Mouse (Mus musculus): ENCODE measurements around the gene Rragc.
"Not testable (repeated sequence)": the region's sequence is repeated elsewhere in the genome, so short reads cannot be mapped to it uniquely, and the experiment has no call there.

Gene Rragc

DNA sequence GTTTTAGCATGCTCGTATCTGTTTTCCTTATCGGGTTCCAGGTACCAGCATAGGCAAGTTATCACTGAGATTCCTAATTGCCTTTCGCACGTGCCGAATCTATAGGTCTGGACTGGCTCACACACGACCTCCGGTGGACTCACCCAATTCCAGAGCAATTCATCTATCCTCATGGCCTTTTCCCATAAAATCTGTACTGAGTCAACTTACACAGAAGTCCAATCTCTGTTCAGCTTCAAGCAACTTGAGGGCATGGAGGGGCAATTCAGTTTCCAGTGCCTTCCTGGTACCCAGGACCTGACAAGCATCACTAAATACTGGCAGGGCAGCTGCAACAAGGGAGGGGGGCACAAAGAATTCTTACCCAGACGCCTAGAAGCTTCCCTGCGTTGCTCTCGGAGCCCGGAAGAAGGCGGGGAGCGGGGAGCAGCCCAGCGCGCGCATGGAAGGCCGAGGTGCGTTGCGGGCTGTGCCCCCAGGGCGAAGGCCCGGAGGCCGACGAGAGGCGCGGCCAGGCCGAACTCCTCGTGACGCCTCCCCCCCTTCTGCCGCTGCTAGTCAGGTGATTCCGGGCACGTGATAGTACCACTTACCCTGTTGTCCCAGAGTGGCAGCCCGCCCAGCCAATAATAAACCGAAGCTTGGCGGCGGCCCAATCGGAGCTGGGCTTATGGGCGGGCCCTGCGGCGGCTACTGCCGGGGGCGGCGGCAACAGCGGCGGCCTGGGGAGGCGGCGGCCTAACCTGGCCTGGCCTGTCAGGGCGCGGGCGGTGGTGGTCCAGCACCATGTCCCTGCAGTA lies at the start of gene Rragc:
Gene Rragc, plus strand, starts transcription at position 699 of the 800 bp plus-strand sequence.
- peak; percentile 100 for DNase-seq

DNA sequence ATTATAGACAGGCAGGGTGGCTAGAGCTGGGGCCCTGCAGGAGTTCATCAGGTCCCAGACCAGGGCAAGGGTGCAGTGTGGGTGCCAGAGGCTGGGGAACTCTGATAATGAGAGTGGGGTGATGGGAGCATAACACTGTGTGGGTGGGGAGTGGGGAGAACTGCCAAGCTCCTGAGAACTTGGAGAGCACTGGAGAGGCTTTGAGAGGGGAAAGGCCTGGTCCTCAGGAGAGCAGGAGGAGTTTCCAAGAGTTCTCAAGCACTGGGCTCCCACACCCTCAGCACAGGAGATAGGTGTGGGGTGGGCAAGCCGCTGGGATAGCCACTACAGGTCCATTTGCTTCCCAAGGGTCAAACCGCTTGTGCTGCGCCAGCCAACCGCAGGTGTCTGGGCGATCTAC lies 23.5 kb upstream of the Rragc start:
- DNase-seq, result no peak

DNA sequence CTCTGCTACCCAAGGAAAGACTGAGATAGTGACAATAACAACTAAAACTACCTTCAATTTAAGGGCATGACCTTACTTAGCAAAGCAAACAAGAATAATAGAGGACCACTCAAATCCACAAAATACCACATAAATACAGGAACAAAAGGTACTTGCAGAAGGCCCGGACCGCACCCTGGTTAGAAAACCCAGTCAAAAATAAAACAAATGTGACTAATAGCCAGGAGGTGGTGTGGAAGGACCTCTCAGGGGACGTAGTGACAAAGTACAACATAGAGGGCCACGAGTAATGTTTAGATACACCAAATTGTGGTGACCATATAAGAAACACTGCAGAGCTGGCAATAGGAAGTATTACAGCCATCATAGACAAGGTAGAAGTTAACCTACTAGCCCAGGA lies 23.0 kb upstream of the Rragc start:
- no peak for DNase-seq

DNA sequence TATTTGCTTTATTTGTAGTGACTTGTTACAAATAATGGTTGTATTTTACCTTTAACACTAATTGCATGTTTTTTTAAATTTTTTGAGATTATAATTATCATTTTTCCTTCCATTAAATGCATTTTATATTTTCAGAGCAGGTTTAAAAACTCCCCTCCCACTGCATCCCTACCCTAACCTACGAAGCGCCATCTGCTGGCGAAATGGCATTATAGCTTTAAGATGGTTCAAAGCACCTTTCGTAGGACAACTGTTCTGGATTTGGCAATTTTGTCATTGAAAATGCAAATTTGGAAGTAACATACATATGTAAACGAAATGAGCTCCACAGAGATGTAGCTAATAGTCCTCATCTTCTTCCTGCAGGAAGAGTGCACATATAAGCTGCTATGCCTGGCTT lies 18.6 kb upstream of the Rragc start:
- DNase-seq, result peak; percentile 18

DNA sequence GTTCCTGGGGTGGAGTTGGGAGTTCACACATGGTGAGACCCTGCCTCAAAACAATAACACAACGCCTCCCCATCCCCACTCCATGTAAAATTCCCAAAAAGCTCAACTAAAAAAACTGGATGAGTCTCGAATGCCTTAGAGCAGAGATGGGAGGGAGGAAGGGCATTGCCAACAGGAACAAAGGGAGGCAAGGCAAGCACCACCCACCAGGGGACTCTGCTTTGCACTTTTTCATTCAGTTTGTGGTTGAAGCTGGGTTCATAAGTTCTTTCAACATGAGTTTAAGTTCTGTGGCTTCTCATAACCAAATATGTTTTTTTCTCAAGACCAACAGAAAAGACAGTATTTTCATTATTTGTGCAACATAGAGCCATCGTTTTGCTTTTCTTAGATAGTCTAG lies 13.8 kb upstream of the Rragc start:
- no peak for DNase-seq

DNA sequence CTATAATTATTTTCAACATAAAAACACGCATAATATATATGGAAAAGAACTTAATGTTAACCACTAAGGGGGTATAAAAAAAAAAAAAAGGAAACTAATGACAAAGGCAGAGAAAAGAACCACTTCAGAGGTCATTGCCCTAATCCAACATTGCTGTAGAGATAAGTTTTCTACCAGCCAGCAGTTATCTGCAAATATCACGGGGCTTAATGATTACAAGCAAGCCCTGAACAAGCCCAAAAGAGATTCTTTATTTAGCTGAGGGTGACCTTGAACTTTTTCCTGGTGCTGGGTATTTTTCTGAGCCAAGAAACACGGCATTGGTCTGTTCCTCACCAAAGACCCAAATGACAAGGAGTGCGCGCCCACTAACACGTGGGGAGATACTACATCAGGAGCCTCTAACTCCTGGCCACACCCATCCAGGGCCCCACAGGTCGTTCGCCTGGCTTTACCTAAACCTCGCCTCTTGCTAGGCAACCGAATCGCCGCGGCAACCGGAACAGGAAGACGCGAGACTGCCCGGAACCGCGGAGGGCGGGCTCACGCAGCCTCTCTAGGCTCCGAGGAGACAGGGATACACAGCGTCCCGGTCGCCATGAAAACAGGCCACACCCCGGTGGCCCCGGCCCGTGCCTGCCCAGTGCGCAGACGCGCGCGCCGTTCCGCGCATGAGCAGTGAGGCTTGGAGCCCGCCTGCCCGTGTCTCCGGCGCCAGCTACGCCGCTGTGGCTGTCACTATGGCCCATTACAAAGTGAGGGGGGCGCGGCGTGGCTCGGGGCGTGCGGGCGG lies 12.7 kb upstream of the Rragc start, which contains the start of gene Mycbp:
Gene Mycbp, plus strand, starts transcription at position 500 of the 793 bp plus-strand sequence.
- peak; percentile 99 for DNase-seq

DNA sequence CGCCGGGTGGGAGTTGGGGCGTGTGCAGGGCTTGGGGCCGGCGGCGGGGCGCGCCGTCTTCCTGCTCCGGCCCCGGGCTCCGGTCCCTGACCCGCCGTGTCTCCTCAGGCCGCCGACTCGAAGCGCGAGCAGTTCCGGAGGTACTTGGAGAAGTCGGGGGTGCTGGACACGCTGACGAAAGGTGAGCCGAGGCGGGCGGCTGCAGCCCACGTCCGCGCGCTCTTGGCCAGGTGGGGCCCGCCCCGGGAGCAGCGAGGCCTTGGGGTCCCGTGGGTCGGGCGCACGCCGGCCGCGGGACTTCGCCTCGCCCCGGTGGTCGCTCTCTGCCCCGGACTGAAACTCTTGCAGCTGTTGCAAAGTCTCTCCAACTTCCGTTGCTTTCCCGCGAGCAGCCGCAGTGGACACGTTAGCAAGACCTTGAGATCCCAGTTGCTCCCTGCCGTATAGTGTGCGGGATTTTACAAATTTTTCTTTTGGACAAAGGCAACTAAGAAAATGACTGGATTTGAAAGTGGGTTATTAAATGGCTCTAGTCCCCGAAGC lies 12.0 kb upstream of the Rragc start:
- no peak for DNase-seq

DNA sequence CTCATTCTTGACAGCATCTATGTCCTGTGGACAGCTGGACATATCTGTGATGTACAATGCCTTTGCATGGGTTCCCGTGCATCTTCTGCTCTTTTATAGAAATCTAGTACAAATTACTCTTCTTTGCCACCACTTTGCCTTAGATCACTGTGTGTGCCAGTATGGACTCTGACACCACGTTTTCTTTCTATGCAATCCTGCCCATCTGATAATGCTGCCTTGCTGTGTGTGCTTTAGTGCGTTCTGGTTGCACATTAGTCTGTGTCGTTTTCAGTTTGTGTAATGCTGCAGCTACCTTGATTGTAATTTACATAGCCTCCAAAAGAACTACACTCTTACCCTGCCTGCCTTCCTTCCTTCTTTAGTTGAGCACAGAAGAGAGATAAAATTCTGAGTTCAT lies 5.7 kb upstream of the Rragc start:
- no peak for DNase-seq

DNA sequence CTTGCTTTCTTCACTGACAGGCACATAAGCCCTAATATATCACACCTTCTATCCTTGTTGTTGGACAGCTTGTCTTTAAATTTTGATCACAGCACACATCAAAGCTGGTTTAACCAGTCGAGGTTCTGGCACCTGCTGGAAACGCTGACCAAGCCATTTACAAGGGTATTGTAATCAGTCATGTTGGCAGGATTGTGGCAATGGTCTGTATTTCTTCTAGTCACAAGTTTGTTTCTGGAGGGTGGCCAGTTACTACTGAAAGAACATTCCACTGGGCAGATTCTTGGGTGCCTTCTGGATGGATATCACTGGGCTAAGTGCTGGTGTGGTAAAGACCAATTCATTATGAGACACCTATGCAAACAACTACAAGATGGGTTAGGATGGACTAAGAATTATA lies 4.8 kb upstream of the Rragc start:
- no peak for DNase-seq

DNA sequence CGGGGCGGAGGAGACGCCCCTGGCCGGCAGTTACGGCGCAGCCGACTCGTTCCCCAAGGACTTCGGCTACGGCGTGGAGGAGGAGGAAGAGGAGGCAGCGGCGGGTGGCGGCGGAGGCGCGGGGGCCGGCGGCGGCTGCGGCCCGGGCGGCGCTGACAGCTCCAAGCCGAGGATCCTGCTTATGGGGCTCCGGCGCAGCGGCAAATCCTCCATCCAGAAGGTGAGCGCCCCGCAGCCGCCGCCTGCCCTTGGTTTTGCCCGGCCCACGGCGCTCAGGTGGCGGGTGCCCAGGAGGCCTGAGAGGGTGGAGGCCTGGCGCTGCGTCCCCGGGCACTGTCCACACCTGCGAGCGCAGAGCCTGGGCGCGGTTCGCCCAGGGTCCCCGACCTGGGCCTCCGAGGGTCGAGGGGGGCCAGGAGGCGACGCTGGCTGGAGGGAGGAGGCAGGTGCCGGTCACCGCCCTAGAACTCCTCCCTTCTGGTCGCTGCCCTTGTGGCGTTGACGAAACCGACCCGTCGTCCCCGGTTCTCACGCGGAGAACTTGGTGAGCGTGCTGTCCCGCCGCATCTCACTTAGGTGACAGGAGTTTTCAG lies 398 bp downstream of the Rragc start, which contains the start of gene 4930535I16Rik:
Gene 4930535I16Rik, minus strand, starts transcription at position 475 of the 593 bp plus-strand sequence.
- no peak for DNase-seq

DNA sequence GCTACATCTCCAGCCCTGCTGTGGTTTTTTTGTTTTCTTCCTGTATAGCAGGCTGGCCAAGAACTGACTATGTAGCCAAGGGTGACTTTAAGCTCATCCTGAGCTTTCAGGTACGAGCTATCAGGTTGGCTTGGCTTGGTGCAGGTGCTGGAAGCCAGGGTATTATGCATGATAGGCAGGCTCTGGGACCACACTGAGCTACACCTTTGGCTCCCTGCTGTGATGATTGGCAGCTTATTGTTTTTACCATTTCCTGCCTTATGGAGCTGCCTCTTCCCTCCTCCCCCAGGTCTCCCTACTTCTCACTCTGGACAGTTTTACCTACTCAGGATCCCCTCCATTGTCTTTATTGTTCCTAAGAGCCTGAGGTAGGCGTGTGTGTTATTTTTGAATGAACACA lies 1.6 kb downstream of the Rragc start:
- DNase-seq, result no peak

DNA sequence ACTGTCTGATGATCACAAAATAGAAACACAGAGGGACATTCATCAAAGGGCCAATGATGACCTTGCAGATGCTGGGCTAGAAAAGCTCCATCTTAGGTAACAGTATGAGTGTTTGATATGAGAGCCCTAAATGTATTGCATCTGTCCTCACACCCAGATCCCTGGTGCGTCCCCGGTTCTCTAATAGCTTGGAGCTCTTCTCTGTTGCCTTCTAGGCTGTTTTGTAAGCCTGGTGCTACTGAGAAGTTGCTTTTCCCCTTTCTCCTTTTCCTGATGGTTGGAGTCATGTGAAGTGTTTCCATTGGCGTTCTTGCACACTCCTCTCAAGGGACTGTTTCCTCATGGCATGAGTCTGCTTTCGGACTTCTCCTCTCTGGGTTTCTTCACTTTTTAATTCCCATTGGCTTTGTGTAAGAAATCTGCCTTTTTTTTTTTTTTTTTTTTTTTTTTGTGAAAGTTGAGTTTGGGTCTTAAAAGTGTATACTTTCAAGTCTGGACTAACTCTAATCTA lies 3.9 kb downstream of the Rragc start:
- no peak for DNase-seq

DNA sequence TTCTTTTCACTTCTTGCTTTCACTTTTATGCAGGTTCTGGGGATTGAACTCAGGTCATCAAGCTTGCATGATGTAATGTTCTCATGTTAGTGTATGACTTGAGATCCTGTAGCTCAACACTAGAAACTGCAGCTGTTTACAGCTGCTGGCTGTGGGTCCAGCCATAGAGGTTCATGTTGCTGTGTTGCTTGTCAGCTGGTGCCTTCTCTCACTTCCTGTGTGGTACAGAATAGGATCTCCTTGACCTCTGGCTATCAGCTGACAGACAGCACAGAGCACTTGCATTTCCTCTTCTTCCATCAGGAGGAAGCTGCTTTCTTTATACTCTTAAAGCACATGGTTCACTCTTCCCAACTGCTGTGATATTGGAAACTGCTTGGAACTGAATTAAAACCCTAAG lies 10.7 kb downstream of the Rragc start:
- no peak for DNase-seq

DNA sequence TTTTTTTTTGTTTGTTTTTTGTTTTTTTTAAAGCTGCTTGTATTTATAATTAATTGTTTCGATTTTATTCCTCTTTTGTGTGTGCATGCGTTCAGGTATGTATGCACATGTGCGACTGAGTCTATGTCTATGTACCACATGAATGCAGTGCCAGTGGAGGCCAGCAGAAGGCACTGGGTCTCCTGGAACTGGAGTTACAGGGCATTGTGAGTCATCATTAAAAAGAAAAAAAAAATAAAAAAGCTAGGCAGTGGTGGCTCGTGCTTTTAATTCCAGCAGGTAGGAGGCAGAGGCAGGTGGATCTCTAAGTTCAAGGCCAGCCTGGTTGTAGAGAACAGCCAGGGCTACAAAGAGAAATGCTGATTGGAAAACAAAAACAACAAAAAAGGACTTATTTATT lies 12.7 kb downstream of the Rragc start:
- no peak for DNase-seq

DNA sequence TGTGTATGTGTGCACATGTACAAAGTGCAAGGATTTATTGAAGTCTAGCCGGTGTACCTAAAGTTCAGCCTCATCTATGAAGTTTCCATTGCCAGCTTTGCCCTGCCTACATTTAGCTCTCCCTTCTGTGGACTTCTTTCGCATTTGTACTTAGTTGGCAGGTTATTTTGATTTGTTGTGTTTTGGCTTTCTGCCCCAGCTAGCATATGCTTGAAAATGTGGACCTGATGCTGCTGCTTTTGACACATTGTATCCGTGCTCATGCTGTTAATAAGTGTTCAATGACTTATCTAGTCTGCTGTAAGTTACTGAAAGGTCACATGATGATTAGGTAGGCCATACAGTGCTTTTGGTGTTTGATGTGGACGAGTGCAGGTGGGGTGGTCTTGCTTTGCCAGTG lies 17.1 kb downstream of the Rragc start:
- DNase-seq, result no peak

DNA sequence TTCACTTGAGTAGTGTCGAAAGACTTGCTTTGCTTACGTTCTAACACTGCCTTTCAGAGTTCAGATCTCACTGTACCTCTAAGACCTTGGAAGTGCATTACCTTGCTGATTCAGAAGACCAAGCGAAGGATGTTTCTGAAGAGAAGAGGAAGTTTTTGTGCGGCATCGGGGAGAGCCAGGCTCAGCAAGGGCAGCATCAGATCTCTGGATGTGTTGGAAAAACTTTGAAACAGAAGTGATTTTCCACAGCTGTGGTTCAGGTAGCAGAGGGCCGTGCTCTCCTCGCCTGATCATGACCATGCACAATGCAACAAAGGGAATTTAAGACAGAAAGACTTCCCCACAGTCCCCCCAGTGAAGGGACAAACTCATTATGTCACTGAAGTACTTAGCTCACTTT lies 18.8 kb downstream of the Rragc start:
- DNase-seq, result no peak

DNA sequence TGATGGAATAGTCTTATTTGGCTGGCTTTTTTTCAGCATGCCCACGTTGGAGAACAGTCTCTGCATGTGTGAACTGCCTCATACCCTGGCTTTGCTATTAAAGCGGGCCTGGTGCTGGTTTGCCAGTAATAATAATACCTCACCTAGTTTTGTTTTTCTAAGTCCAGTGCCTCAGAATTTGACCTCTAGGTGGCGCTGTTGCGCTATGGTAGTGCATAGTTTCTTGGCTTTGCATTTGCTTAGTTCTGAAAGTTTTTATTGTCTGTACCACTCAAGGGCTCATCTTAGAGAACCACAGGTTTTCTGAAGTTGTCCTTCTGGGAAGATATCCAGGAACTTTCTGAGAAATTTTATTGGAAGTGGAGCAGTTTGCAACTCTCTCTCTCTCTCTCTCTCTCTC lies 22.6 kb downstream of the Rragc start:
- DNase-seq, result peak; percentile 67

DNA sequence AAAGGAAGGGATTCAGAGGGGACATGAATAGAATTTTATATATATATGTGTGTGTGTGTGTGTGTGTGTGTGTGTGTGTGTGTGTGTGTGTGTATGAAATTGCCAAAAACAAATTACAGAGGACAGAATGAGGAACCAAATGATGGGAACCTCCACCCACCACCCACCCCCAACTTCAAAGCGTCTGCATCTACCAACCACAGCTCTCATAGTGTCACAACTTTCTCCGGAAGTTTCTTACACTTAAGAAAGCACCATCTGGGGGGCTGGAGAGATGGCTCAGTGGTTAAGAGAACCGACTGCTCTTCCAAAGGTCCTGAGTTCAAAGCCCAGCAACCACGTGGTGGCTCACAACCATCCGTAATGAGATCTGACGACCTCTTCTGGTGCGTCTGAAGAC lies 23.6 kb downstream of the Rragc start:
- DNase-seq, result not testable (repeated sequence)

DNA sequence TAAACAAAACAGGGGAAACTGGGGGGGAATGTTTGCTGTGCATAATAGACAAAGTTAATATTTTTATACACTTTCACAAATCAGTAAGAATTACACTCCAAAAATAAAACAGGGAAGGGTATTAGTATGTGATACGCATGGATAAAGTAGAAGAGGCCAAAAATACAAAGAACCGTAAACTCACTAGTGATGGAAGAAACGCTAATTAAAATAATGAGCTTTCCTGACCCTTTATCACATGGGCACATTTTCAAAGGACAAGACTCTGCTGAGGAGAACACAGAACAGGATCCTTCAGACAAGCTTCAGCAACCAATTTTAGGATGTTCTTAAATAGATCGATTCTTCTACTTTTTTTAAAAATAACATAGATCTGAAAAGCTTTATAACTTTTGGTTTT lies 29.5 kb downstream of the Rragc start:
- no peak for DNase-seq

DNA sequence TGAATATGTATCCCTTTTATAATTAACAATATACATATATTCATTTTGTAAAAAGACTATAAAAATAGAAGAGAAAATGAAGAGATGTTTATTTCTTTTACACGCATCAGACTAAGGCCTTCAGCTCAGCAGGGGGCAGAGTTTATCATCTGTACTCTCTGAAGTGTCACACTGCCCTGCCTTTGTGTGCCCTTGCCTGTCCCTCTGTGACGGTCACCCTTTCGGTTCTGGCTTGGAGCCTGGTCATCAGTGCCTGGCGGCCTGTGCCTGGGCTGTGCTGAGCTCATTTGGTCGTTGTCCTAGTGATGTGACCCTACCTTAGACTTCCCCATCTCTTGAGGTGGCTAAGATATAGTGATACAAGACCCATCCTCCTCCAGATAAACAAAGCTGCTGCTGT lies 29.9 kb downstream of the Rragc start:
- DNase-seq, result no peak

DNA sequence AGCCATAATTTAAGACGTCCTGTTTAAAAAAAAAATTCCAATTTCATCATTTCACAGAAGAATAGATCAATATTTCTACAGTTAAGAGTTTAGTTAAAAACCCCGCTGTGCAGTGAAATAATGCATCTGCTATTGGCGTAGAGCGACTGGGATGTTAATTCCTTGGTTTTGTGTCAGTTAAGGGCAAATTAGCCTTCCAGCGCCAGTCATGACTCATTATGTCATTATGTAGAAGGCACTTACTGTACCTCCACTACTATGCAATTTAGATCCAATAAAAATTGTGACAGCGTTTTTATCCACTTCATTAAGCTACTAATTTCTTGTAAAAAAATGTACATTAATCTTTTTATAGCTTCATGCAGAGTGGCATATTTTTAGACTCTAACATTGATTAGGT lies 31.7 kb downstream of the Rragc start:
- no peak for DNase-seq

DNA sequence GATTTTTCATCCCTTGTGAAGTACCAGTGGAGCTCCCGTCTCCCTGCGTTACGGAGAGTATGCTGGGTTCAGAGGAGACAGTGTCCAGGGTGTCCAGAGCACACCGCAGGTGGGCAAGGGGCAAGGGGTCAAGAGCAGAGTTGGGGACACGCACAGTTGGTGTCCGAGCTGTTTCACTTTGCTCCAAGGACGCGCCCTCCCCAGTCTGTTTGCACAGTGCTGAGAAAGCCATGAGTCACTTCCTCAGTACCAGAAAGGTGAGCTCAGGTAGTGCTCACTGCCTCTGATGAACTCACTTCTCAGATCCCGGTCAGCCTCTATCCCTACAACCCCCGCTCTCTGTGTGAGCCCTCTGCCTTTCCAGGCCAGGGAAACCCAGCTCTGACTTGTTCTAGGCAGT lies 32.4 kb downstream of the Rragc start:
- DNase-seq, result no peak

DNA sequence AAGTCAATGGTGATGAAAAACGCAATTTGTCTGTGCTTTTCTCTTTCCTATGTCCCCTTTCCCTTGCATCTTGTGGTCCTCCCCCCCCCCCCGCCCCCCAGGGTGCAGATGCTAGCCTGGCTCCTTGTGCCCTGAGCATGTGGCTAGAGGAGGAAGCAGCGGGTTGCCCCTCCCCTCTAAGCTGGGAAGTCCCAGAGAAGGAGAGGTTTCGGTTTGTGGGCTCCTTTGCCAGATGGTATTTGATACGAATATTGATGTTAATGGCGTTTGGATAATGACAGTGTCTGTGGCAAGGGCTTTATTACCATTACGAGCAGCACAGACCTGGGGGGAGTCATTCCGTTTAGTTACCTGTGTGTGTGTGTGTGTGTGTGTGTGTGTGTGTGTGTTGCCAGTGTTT lies 34.8 kb downstream of the Rragc start:
- no peak for DNase-seq
